Mouse (Mus musculus): ENCODE data around the gene Sox30. TPM values are rescaled to one million over a fixed set of nuclear protein-coding genes. Genes with fewer than 3 reads are reported as not detected.
A peak's percentile ranks its signal among the peaks of the same experiment; 100 is the strongest.
"Not testable (repeated sequence)": the region's sequence is repeated elsewhere in the genome, so short reads cannot be mapped to it uniquely, and the experiment has no call there.

Sox30 gene
- polyA plus RNA-seq, 1 experiment from 2014 or later = 0.17 TPM

DNA sequence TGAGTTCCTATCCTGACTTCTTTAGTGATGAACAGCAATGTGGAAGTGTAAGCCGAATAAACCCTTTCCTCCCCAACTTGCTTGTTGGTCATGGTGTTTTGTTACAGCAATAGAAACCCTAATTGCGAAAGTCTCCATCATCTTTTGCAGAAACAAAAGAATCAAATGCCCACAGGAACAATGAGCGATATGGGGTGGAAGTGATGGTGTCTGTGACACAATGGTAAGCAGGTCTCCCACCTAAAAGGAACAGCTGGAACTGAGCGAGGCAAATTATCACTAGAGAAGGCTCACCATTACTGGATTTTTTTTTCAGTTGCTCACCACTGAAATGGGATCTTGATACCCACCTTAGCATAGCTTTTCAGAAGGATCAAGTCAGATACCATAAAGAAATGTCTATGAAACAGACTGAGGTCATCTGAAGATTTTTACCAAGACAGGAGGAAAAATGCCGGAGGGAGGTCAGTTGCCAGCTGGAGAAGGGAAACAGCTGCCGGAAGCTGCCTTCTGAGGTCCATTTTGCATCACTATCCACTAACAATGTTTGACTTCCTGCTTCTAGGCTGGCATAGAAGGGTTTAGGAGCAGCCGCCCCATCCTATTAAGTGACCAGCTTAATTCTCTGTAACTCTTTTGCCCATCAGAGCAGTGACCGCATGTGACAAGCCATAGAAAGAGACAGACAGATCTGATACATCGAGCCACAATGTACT, 60.9 kb downstream of the Sox30 start:
- no peak for ATAC-seq (replicated peaks; ENCODE audit: low FRiP score)
- Histone ChIP-seq H3K27ac (ENCODE audit: low read depth, low read length) (no peak overlapping the region), H3K4me1 (replicated peaks; ENCODE audit: control insufficient read depth, insufficient read depth, low read length) (no peaks in the 10 kb centered on the region), H3K27me3 (ENCODE audit: control insufficient read depth, insufficient read depth, low read length) (no peaks in the 10 kb centered on the region), H3K36me3 (ENCODE audit: control insufficient read depth, insufficient read depth, low read length) (no peaks in the 10 kb centered on the region), H3K4me3 (ENCODE audit: low read depth, low read length) (no peak overlapping the region), H3K9ac (ENCODE audit: low read length) (no peak overlapping the region), H3K4me2 (ENCODE audit: low read depth, low read length, severe bottlenecking) (no peak overlapping the region), H3K9me3 (ENCODE audit: control insufficient read depth, low read length) (no peaks in the 10 kb centered on the region)
- WGBS = 89% methylated on average over 9 of the region's 9 CpGs
- DNase-seq (ENCODE audit: low spot score) = no peak

DNA sequence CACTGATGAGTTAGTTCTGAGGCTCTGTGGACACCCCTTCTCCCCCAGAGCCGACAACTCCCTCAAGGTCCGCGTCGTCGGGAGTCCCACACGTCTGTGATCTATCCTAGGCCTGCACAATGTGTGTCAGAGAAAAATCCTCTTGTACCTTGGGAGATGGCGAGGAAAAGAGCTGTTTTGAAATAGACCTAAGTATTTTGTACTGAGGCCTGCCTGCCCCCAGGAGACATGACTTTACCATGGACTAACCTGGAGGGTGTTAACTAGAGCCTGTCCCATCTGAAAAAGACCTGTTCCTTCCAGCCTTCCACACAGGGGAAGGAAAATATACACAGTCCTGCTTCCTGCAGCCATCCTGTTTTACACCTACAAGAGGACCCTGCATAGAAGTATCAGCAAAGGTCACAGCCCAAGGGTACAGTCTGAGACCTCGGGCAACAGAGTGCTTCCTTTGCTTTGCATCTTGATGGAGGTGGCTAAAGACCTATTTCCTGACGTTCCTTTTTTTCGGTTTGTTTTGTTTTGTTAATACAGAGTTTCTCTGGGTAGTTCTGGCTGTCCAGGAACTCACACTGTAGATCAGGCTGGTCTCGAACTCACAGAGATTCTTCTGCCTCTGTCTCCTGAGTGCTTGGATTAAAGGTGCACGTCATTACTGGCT, 61.6 kb downstream of the Sox30 start:
- no peak overlapping the region for H3K4me2 ChIP-seq (ENCODE audit: low read depth, low read length, severe bottlenecking)
- no peak overlapping the region for H3K4me3 ChIP-seq (ENCODE audit: low read depth, low read length)
- H3K27me3 ChIP-seq (ENCODE audit: control insufficient read depth, insufficient read depth, low read length) = no peaks in the 10 kb centered on the region
- no peak overlapping the region for H3K9ac ChIP-seq (ENCODE audit: low read length)
- ATAC-seq (replicated peaks; ENCODE audit: low FRiP score) (no peak), DNase-seq (ENCODE audit: low spot score) (no peak)
- H3K4me1 ChIP-seq (replicated peaks; ENCODE audit: control insufficient read depth, insufficient read depth, low read length) = no peaks in the 10 kb centered on the region
- no peak overlapping the region for H3K27ac ChIP-seq (ENCODE audit: low read depth, low read length)
- no peaks in the 10 kb centered on the region for H3K36me3 ChIP-seq (ENCODE audit: control insufficient read depth, insufficient read depth, low read length)
- no peaks in the 10 kb centered on the region for H3K9me3 ChIP-seq (ENCODE audit: control insufficient read depth, low read length)
- WGBS = 87% methylated on average over 12 of the region's 12 CpGs

DNA sequence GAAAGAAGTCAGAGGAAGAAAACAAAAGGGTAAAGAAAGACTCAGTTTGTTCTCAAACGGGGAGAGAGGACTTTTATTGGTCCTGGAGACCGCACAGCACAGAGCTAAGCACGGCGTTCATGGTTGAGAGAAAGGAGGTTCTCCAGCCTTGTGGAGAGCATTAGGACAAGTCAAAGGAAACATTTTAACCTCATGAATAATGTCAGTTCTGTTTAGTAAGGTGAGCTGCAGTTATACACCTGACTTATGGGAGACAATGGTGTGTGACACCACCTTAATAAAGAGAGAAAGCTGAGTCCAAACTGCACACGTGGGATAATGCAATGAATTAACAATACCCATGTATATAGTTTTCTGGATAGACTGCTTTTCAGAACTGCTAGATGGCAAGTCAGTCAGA, 64.7 kb downstream of the Sox30 start:
- 94% methylated on average over 5 of the region's 5 CpGs for WGBS
- DNase-seq (ENCODE audit: low spot score) = no peak
- no peak overlapping the region for H3K4me2 ChIP-seq (ENCODE audit: low read depth, low read length, severe bottlenecking)
- H3K27me3 ChIP-seq (ENCODE audit: control insufficient read depth, insufficient read depth, low read length) = no peaks in the 10 kb centered on the region
- no peak overlapping the region for H3K9ac ChIP-seq (ENCODE audit: low read length)
- no peaks in the 10 kb centered on the region for H3K9me3 ChIP-seq (ENCODE audit: control insufficient read depth, low read length)
- H3K36me3 ChIP-seq (ENCODE audit: control insufficient read depth, insufficient read depth, low read length) = no peaks in the 10 kb centered on the region
- H3K27ac ChIP-seq (ENCODE audit: low read depth, low read length) = no peak overlapping the region
- H3K4me1 ChIP-seq (replicated peaks; ENCODE audit: control insufficient read depth, insufficient read depth, low read length) = no peaks in the 10 kb centered on the region
- ATAC-seq (replicated peaks; ENCODE audit: low FRiP score) = no peak
- no peak overlapping the region for H3K4me3 ChIP-seq (ENCODE audit: low read depth, low read length)

DNA sequence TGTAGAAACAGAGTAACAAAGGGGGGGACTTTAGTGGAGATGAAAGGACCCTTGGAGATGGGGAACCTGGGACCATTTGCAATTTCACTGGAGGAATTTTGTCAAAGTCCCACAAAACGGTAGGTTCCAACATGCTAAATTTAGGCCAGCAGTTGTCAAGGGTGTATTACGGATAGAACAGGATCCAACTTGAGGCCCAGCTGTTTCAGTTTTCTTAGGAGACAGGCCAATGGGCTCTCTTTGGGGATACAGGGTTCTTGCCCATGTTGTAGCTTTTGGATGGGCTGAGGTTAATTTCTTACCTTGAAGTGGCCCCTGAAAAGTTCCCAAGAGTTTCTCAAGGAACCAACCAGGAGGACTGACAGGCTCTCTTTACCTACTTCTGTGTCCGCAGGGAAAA, 67.2 kb downstream of the Sox30 start:
- no peaks in the 10 kb centered on the region for H3K36me3 ChIP-seq (ENCODE audit: control insufficient read depth, insufficient read depth, low read length)
- no peak overlapping the region for H3K9ac ChIP-seq (ENCODE audit: low read length)
- no peaks in the 10 kb centered on the region for H3K27me3 ChIP-seq (ENCODE audit: control insufficient read depth, insufficient read depth, low read length)
- no peak overlapping the region for H3K4me3 ChIP-seq (ENCODE audit: low read depth, low read length)
- ATAC-seq (replicated peaks; ENCODE audit: low FRiP score) (no peak), DNase-seq (ENCODE audit: low spot score) (no peak)
- H3K4me1 ChIP-seq (replicated peaks; ENCODE audit: control insufficient read depth, insufficient read depth, low read length) = no peaks in the 10 kb centered on the region
- H3K4me2 ChIP-seq (ENCODE audit: low read depth, low read length, severe bottlenecking) = no peak overlapping the region
- H3K27ac ChIP-seq (ENCODE audit: low read depth, low read length) = no peak overlapping the region
- no peaks in the 10 kb centered on the region for H3K9me3 ChIP-seq (ENCODE audit: control insufficient read depth, low read length)
- WGBS = 89% methylated on average over 3 of the region's 3 CpGs

DNA sequence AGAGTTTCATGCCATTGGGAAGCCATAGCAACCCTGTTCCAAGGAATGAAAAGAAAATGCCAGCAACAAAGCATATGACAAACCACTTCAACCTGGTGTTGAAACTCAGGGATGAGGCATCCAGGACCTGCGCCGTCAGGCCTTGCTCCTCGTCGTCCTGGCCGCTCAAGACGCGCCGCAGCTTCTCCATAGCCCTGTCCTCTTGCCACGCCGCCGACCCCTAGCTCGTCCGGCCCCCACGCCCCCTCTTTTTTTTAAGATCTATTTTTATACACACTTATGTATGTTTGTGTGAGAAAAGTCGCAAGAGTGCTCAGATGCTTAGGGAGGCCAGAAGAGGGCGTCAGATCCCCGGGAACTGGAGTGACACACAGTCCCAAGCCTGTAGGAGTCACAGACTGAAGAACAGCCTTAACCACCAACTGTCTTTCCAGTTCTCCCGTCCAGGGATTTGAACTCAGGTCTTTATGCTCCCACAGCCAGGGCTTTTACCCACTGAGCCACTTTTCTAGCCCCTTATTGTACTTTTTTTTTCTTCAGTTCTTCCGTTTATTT, 72.1 kb downstream of the Sox30 start, which contains the start of gene Gm12166:
Gene Gm12166, minus strand, starts transcription at position 217 of the 555 bp plus-strand sequence.
- WGBS = 37% methylated on average over 19 of the region's 19 CpGs
- not testable (repeated sequence) for H3K27ac ChIP-seq (ENCODE audit: low read depth, low read length); H3K9ac ChIP-seq (ENCODE audit: low read length); H3K4me1 ChIP-seq (replicated peaks; ENCODE audit: control insufficient read depth, insufficient read depth, low read length); H3K9me3 ChIP-seq (ENCODE audit: control insufficient read depth, low read length); ATAC-seq (replicated peaks; ENCODE audit: low FRiP score); H3K27me3 ChIP-seq (ENCODE audit: control insufficient read depth, insufficient read depth, low read length); H3K4me3 ChIP-seq (ENCODE audit: low read depth, low read length); H3K36me3 ChIP-seq (ENCODE audit: control insufficient read depth, insufficient read depth, low read length); H3K4me2 ChIP-seq (ENCODE audit: low read depth, low read length, severe bottlenecking)
- DNase-seq (ENCODE audit: low spot score) = peak; percentile 72

DNA sequence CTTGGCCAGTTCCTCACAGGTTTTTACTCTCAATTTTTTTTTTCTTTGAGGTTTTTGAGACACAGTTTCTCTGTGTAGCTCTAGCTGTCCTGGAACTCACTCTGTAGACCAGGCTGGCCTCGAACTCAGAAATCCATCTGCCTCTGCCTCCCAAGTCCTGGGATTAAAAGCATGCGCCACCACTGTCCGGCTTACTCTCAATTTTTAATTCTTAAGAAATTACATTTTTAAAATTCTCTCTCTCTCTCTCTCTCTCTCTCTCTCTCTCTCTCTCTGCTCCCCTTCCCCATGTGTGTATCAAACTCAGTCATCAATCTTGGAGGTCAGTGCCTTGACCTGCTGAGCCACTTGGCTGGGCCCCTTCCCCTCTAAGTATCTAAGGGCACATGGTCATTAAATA, 73.3 kb downstream of the Sox30 start:
- H3K4me1 ChIP-seq (replicated peaks; ENCODE audit: control insufficient read depth, insufficient read depth, low read length); H3K9ac ChIP-seq (ENCODE audit: low read length); H3K36me3 ChIP-seq (ENCODE audit: control insufficient read depth, insufficient read depth, low read length); H3K27me3 ChIP-seq (ENCODE audit: control insufficient read depth, insufficient read depth, low read length); DNase-seq (ENCODE audit: low spot score); H3K4me2 ChIP-seq (ENCODE audit: low read depth, low read length, severe bottlenecking); H3K27ac ChIP-seq (ENCODE audit: low read depth, low read length); ATAC-seq (replicated peaks; ENCODE audit: low FRiP score); H3K4me3 ChIP-seq (ENCODE audit: low read depth, low read length); H3K9me3 ChIP-seq (ENCODE audit: control insufficient read depth, low read length): not testable (repeated sequence)
- 92% methylated on average over 3 of the region's 3 CpGs for WGBS

DNA sequence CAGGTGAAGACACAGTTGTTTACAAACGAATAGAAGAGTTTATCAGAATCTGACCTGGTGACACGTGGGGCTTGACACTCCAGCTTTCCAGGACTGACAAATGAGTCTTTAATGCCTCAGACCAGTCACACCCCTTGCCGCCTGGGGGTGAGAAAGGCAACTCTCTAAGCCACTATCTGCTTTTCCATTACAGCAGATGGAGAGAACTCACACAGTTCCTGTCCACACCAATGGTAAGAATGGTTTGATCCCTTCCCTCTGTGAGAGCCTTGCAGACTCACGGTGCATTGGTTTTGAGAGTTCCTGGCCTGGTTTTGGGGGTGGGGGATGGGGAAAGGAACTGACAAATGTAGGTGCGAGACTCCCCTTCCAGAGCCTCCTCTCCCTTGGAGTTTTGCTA, 74.2 kb downstream of the Sox30 start:
- ATAC-seq (replicated peaks; ENCODE audit: low FRiP score) = no peak
- 59% methylated on average over 5 of the region's 5 CpGs for WGBS
- DNase-seq (ENCODE audit: low spot score) = no peak

DNA sequence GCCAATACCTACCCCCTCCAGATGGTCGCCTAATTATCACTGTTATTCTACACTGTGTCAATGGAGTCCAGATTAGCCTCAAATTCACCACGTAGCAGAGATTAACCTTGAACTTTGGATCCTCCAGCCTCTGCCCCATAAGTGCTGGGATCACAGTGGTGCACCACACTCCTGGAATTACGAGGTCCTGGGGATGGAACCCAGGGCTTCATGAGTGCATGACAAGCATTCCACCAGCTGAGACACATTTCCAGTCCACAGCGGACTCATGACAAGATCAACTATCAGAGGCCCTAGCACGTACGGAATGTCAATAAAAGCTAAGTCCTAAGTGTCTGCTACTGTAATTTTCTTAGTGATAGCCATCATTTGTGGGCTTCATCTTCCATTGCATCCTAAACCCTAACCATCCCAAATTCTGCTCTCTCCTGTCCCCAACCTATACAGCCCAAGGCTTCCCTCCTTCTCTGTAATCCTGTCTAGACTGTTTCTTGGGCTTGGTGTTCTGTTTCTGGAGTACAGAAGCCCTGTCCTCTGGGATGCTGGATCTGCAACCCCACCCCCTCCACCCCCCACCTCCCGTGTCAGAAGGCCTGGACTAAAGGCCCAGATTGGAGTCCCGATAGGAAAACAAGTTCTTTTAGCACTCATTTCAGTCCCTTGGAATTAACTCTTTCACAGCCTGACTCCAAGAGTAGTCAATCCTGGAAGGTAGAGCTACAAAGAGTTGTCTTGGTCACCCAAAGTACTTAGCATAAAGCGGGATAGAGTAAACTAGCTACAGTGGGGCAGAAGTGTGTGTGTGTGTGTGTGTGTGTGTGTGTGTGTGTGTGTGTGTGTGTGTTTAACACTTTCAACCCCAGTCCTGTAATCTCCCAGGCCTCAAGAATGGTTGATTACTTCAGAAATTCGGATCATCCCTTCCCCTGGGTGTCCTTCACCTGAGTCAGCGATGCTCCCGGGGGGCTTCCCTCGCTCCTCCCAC, 75.1 kb downstream of the Sox30 start:
- H3K4me3 ChIP-seq (ENCODE audit: low read depth, low read length) = peak overlapping the region; percentile 59
- DNase-seq (ENCODE audit: low spot score) = no peak
- no peaks in the 10 kb centered on the region for H3K9me3 ChIP-seq (ENCODE audit: control insufficient read depth, low read length)
- H3K27me3 ChIP-seq (ENCODE audit: control insufficient read depth, insufficient read depth, low read length) = peaks cover 4% of the 10 kb centered on the region
- peaks cover 4% of the 10 kb centered on the region; the same call in 1 of the 2 replicates for H3K4me1 ChIP-seq (replicated peaks; ENCODE audit: control insufficient read depth, insufficient read depth, low read length)
- WGBS = 25% methylated on average over 13 of the region's 13 CpGs
- no peak overlapping the region; the same call in 1 of the 2 replicates for H3K27ac ChIP-seq (ENCODE audit: low read depth, low read length)
- peak; percentile 61 for ATAC-seq (replicated peaks; ENCODE audit: low FRiP score)
- no peaks in the 10 kb centered on the region for H3K36me3 ChIP-seq (ENCODE audit: control insufficient read depth, insufficient read depth, low read length)
- H3K9ac ChIP-seq (ENCODE audit: low read length) = peak overlapping the region; percentile 75
- peak overlapping the region; percentile 77 for H3K4me2 ChIP-seq (ENCODE audit: low read depth, low read length, severe bottlenecking)

More for the DNA sequence above, 74.2 kb downstream of the Sox30 start:
- Histone ChIP-seq H3K9me3 (ENCODE audit: control insufficient read depth, low read length) (no peaks in the 10 kb centered on the region), H3K4me3 (ENCODE audit: low read depth, low read length) (no peak overlapping the region), H3K36me3 (ENCODE audit: control insufficient read depth, insufficient read depth, low read length) (no peaks in the 10 kb centered on the region), H3K27me3 (ENCODE audit: control insufficient read depth, insufficient read depth, low read length) (peaks cover 4% of the 10 kb centered on the region), H3K4me1 (replicated peaks; ENCODE audit: control insufficient read depth, insufficient read depth, low read length) (peaks cover 4% of the 10 kb centered on the region; the same call in 1 of the 2 replicates), H3K27ac (ENCODE audit: low read depth, low read length) (no peak overlapping the region), H3K9ac (ENCODE audit: low read length) (no peak overlapping the region), H3K4me2 (ENCODE audit: low read depth, low read length, severe bottlenecking) (no peak overlapping the region)
